Mouse (Mus musculus) hindlimb bud, embryonic 11.5 days (tissue): ENCODE measurements at regions not wholly inside any gene's neighbourhood (a gene's known extent, or its start where the extent isn't known, plus 50 kb on each side); places are given as distances from the start of the nearest gene placed in this dataset.
"Not testable (repeated sequence)": the region's sequence is repeated elsewhere in the genome, so short reads cannot be mapped to it uniquely, and the experiment has no call there.

Experiments used
- DNase-seq: peaks from one replicate; pipeline ENCODE4 v3.0.0-alpha.2; 2012; ENCODE audit warnings: low read depth, low spot score; ENCODE audit errors: extremely low spot score

DNA sequence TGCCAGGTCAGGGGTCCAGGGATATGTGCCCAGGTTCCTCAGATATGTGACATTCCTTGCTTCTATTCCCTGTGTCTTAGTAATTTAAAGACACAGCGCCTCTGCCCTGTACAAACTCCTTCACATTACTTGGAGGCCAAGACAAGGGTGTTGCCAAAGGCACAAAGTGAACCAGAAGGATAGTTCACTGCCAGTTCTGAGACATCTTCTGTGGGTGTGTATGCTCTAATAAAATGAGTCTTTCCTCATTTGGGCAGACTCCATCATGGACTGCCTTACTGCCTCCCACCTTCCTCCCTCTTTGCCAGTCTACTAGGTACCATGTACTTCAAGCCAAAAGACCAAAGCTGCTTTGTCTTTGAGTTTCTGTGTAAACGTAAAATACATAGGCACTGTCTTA lies 65.8 kb upstream of the Rmdn2 start:
- no peak for DNase-seq

GRCm38 (mm10) chr17:79547075-79547474 lies 64.6 kb upstream of the Rmdn2 start:
- no peak for DNase-seq

DNA sequence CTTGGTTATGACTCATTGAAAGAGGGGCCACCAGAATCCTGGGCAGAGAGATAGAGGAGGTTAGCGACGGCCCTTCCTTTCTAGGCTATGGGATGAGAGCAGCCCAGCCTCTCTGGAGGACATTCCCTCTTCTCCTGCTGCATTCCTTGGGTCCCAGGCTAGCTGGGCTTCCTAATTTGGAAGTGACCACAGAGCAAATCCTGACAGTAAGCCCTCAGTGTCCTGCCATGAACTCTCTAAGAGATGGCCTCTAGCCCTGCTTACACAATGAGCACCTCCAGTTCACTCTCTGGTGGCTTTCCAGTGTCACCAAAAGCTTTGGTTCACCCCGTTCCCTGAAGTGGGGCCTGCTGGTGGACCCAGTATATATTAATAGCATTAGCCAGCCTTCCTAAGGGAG lies 64.1 kb upstream of the Rmdn2 start:
- DNase-seq = no peak

GRCm38 (mm10) chr17:79550409-79550808 lies 61.3 kb upstream of the Rmdn2 start:
- not testable (repeated sequence) for DNase-seq

DNA sequence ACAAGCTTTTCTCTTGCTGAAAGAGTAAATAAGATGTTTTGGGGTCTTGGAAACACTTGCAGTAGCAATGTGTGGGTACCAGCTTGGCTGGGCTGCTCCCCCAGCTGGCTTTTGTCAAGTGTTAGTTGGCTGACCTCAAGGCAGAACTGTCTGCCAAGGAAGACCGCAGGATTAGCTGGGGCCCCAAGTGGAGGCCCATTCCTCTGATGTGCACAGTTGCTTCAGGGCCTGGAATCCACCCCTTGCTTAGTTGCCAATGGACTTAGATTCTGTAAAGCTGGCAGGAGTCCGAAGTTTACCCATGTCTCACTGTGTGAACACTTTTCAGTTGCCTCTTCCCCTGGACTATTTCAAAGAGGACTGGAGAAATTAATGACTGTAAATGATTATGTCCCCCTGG lies 57.8 kb upstream of the Rmdn2 start:
- no peak for DNase-seq

DNA sequence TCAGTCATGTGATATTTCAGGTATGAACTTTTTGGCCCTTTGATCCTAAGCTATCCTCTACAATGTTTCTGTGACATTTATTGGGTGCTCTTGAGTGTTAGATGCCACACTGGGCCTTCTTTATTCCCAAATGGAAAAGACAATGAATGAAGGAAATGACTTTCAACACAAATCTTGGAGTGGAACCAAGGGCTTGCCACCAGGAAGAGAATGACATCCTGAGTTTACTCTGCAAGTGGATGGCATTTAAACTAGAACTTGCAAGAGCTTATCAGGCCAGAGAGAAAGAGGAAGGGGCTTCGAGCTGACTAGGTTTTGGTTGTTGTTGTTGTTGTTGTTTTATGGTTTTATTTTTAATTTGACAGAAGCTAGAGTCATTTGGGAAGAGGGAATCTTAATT lies 56.1 kb upstream of the Rmdn2 start:
- no peak for DNase-seq
